Mouse (Mus musculus): ENCODE data around the gene Apobr. TPM values are rescaled to one million over a fixed set of nuclear protein-coding genes. Genes with fewer than 3 reads are reported as not detected.

Apobr gene
- polyA plus RNA-seq, 1 experiment from 2014 or later, result 0.32 TPM

- no peak for ATAC-seq (replicated peaks)
- Histone ChIP-seq H3K4me3 (no peak overlapping the region), H3K27ac (no peak overlapping the region), H3K36me3 (replicated peaks) (no peaks in the 10 kb centered on the region), H3K27me3 (replicated peaks) (peaks cover 10% of the 10 kb centered on the region; the same call in 1 of the 2 replicates), H3K9me3 (no peaks in the 10 kb centered on the region), H3K4me2 (peak overlapping the region; percentile 20; the same call in 1 of the 2 replicates), H3K9ac (no peak overlapping the region), H3K4me1 (peaks cover 16% of the 10 kb centered on the region)
- WGBS, result 87% methylated on average over 6 of the region's 6 CpGs
Observed at GRCm38 (mm10) chr7:126581661-126582060, 3.1 kb upstream of the Apobr start.

- peaks cover 13% of the 10 kb centered on the region; the same call in 1 of the 2 replicates for H3K27me3 ChIP-seq (replicated peaks)
- 2% methylated on average over 20 of the region's 20 CpGs for WGBS
- peak; percentile 74 for ATAC-seq (replicated peaks)
- H3K27ac ChIP-seq, result peak overlapping the region; percentile 92; the same call in 1 of the 2 replicates
- H3K9me3 ChIP-seq, result no peaks in the 10 kb centered on the region
- H3K36me3 ChIP-seq (replicated peaks), result no peaks in the 10 kb centered on the region
- H3K4me2 ChIP-seq, result peak overlapping the region; percentile 63
- peak overlapping the region; percentile 21 for H3K9ac ChIP-seq
- H3K4me1 ChIP-seq, result peaks cover 16% of the 10 kb centered on the region
- H3K4me3 ChIP-seq, result peak overlapping the region; percentile 74
Observed at GRCm38 (mm10) chr7:126582759-126583158, 2.0 kb upstream of the Apobr start.

DNA sequence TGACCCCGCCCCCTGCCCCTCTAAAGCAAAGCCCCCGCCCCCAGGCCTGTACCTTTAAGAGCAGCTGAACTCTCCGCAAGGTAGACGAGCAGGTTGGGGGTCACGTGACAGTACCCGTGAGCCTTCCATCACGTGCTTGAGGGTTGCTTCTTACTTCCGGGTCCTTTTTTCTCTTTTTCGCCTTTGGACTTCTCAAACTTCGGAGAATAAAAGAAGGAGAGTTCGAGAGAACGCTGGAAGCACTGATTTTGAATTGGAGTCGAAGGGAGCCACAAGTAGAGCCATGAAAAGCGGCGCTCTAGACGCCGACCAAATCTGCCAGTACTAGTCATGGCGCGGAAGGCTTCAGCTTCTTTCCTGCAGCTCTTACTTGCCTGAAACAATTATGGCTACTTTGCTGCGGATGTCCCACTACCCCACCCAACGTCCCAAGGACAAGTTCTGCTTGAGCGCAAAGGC, 1.5 kb upstream of the Apobr start:
- Histone ChIP-seq H3K9me3 (no peaks in the 10 kb centered on the region), H3K9ac (peak overlapping the region; percentile 21), H3K36me3 (replicated peaks) (no peaks in the 10 kb centered on the region), H3K4me1 (peaks cover 16% of the 10 kb centered on the region), H3K4me2 (peak overlapping the region; percentile 63), H3K4me3 (peak overlapping the region; percentile 74), H3K27me3 (replicated peaks) (peaks cover 13% of the 10 kb centered on the region; the same call in 1 of the 2 replicates), H3K27ac (peak overlapping the region; percentile 92)
- WGBS, result 1% methylated on average over 22 of the region's 22 CpGs
- ATAC-seq (replicated peaks), result peak; percentile 91

- H3K27me3 ChIP-seq (replicated peaks), result peaks cover 13% of the 10 kb centered on the region; the same call in 1 of the 2 replicates
- peak overlapping the region; percentile 74 for H3K4me3 ChIP-seq
- WGBS, result 65% methylated on average over 6 of the region's 6 CpGs
- no peaks in the 10 kb centered on the region for H3K36me3 ChIP-seq (replicated peaks)
- no peak for ATAC-seq (replicated peaks)
- peak overlapping the region; percentile 63 for H3K4me2 ChIP-seq
- H3K4me1 ChIP-seq, result peaks cover 16% of the 10 kb centered on the region
- H3K27ac ChIP-seq, result peak overlapping the region; percentile 92
- peak overlapping the region; percentile 21 for H3K9ac ChIP-seq
- H3K9me3 ChIP-seq, result no peaks in the 10 kb centered on the region
Observed at GRCm38 (mm10) chr7:126583761-126584160, 981 bp upstream of the Apobr start.

DNA sequence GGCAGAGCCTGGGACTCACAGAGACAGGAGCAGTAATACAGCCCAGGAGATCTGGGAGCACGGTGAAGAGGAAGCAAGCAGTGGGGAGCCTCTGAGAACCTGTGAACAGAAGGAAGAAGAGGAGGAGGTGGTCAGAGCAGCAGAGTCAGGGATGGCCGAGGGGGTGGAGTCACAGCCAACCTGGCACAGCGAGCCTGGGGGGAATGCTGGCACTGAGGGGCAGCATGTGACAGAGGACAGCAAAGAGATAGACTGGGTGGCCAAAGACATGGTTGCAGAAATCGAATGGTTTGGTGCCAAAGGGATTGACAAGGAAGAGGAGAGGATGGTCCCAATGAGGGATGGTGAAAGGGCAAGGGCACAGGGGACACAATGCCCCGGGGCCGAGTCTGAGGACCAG, 975 bp downstream of the Apobr start, which contains the start of gene Cln3:
Cln3 (minus strand) TSS at position 101 of the 400 bp plus-strand sequence.
- Histone ChIP-seq H3K4me3 (no peak within 1 kb of the TSS), H3K4me2 (no peak within 1 kb of the TSS), H3K9ac (no peak within 1 kb of the TSS), H3K27me3 (replicated peaks) (peaks cover 13% of the 10 kb centered on the region; the same call in 1 of the 2 replicates), H3K9me3 (no peaks in the 10 kb centered on the region), H3K27ac (no peak within 1 kb of the TSS), H3K36me3 (replicated peaks) (no peaks in the 10 kb centered on the region), H3K4me1 (peaks cover 14% of the 10 kb centered on the region)
- WGBS, result 77% methylated on average over 6 of the region's 6 CpGs
- ATAC-seq (replicated peaks), result no peak

GRCm38 (mm10) chr7:126586839-126587238, 2.1 kb downstream of the Apobr start:
- H3K4me2 ChIP-seq, result no peak overlapping the region
- H3K27ac ChIP-seq, result no peak overlapping the region
- WGBS, result 73% methylated on average over 8 of the region's 8 CpGs
- peaks cover 8% of the 10 kb centered on the region for H3K4me1 ChIP-seq
- H3K9ac ChIP-seq, result no peak overlapping the region
- no peaks in the 10 kb centered on the region for H3K36me3 ChIP-seq (replicated peaks)
- ATAC-seq (replicated peaks), result no peak
- no peak overlapping the region for H3K4me3 ChIP-seq
- no peaks in the 10 kb centered on the region for H3K9me3 ChIP-seq
- peaks cover 13% of the 10 kb centered on the region; the same call in 1 of the 2 replicates for H3K27me3 ChIP-seq (replicated peaks)

DNA sequence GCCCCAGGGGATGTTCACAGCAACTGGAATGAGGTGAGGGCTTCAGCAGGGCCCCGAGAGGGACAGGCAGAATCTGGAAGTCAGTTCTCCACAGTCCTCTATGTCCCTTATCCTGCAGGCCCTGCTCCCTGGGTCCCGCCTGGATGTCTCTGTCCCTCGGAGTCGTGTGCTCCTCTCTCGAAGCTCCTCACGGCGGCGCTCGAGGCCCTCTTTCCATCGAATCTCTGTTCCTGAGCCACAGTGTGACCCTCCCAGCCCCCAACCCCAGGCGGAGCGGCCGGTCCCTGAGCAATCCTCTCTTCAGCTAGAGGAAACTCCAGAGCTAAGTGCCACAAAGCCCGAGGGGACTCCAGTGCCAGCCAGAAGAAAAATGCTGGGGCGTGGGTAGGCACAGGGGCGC, 3.0 kb downstream of the Apobr start:
- peaks cover 5% of the 10 kb centered on the region; the same call in 1 of the 2 replicates for H3K4me1 ChIP-seq
- H3K27ac ChIP-seq, result no peak overlapping the region
- 8% methylated on average over 16 of the region's 16 CpGs for WGBS
- H3K9ac ChIP-seq, result no peak overlapping the region
- no peak overlapping the region for H3K4me3 ChIP-seq
- peaks cover 13% of the 10 kb centered on the region; the same call in 1 of the 2 replicates for H3K27me3 ChIP-seq (replicated peaks)
- H3K36me3 ChIP-seq (replicated peaks), result no peaks in the 10 kb centered on the region
- H3K9me3 ChIP-seq, result no peaks in the 10 kb centered on the region
- H3K4me2 ChIP-seq, result peak overlapping the region; percentile 12; the same call in 1 of the 2 replicates
- no peak for ATAC-seq (replicated peaks)

DNA sequence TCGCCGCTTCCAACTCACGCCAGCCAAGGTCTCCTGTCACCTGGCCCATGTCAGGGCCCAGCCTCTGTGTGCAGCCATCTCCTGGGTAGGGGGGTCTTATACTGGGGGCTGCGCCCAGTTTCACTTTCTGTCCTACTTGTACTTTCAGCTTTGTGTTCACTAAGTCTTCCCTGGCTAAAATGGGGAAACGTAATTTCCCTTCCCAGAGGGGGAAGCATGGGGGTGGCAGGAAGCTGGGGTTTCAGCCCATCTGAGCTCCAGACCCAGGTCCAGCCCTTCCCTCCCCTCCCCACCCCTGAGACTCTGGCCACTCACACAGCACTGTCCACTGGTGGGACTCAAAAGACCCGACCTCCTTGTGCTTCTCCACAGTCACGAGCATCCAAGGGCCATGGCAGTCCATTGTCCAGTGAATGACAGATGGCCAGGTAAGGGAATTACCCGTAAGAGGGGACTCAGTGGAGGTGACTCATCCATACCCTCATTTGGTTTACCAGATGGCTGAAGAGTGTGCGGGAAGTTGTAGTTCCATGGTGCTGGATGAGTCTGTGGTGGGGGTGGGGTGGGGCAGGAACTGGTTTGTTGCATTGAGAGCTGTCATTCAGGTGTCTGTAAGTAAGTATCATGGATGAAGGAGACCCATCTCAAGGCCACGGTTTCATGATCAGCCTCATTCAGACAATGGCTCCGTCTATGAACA, 10.3 kb downstream of the Apobr start, which contains the start of gene Il27:
Il27 (minus strand) TSS at position 80 of the 700 bp plus-strand sequence.
- no peak within 1 kb of the TSS for H3K4me2 ChIP-seq
- 86% methylated on average over 11 of the region's 11 CpGs for WGBS

GRCm38 (mm10) chr7:126595890-126596289, 11.1 kb downstream of the Apobr start:
- H3K4me1 ChIP-seq, result no peaks in the 10 kb centered on the region
- 79% methylated on average over 5 of the region's 5 CpGs for WGBS
- no peak overlapping the region for H3K4me2 ChIP-seq
- H3K4me3 ChIP-seq, result no peak overlapping the region
- H3K36me3 ChIP-seq (replicated peaks), result no peaks in the 10 kb centered on the region
- no peaks in the 10 kb centered on the region; the same call in 1 of the 2 replicates for H3K27me3 ChIP-seq (replicated peaks)
- no peaks in the 10 kb centered on the region for H3K9me3 ChIP-seq
- H3K9ac ChIP-seq, result no peak overlapping the region
- ATAC-seq (replicated peaks), result no peak
- H3K27ac ChIP-seq, result no peak overlapping the region

More for the DNA sequence above, 10.3 kb downstream of the Apobr start, which contains the start of gene Il27:
- no peaks in the 10 kb centered on the region; the same call in 1 of the 2 replicates for H3K27me3 ChIP-seq (replicated peaks)
- H3K9me3 ChIP-seq, result no peaks in the 10 kb centered on the region
- H3K4me1 ChIP-seq, result no peaks in the 10 kb centered on the region
- no peaks in the 10 kb centered on the region for H3K36me3 ChIP-seq (replicated peaks)
- no peak within 1 kb of the TSS for H3K4me3 ChIP-seq
- H3K9ac ChIP-seq, result no peak within 1 kb of the TSS
- H3K27ac ChIP-seq, result no peak within 1 kb of the TSS
- no peak for ATAC-seq (replicated peaks)

DNA sequence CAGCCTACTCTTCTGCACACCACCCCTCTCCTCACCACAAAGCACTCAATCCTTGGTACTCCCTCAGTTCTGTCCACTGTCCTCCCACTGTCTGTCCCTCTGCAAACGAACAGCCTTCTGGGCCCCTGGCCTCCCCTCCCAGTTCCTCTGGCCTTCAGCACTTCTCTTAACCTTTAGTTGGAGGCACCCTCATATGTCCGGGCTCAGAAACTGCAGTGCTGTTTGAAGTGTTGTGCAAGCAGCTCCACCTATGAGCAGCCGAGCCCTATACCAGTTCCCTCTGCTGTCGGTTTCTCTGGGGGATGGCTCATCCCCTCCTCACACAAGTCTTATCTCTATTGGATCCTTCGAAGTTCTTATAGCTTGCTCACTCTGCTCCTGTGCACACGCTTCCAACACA, 11.7 kb downstream of the Apobr start:
- WGBS, result 62% methylated on average over 6 of the region's 6 CpGs
- Histone ChIP-seq H3K27me3 (replicated peaks) (no peaks in the 10 kb centered on the region; the same call in 1 of the 2 replicates), H3K9me3 (no peaks in the 10 kb centered on the region), H3K27ac (no peak overlapping the region), H3K4me2 (no peak overlapping the region), H3K4me1 (no peaks in the 10 kb centered on the region), H3K4me3 (no peak overlapping the region), H3K9ac (no peak overlapping the region), H3K36me3 (replicated peaks) (no peaks in the 10 kb centered on the region)
- ATAC-seq (replicated peaks), result no peak

- WGBS, result 87% methylated on average over 6 of the region's 6 CpGs
- no peak overlapping the region for H3K4me2 ChIP-seq
- H3K9me3 ChIP-seq, result no peaks in the 10 kb centered on the region
- no peak for ATAC-seq (replicated peaks)
- H3K4me1 ChIP-seq, result no peaks in the 10 kb centered on the region
- H3K4me3 ChIP-seq, result no peak overlapping the region
- no peaks in the 10 kb centered on the region for H3K36me3 ChIP-seq (replicated peaks)
- no peak overlapping the region for H3K27ac ChIP-seq
- no peaks in the 10 kb centered on the region; the same call in 1 of the 2 replicates for H3K27me3 ChIP-seq (replicated peaks)
- no peak overlapping the region for H3K9ac ChIP-seq
Observed at GRCm38 (mm10) chr7:126598919-126599318, 14.2 kb downstream of the Apobr start.

DNA sequence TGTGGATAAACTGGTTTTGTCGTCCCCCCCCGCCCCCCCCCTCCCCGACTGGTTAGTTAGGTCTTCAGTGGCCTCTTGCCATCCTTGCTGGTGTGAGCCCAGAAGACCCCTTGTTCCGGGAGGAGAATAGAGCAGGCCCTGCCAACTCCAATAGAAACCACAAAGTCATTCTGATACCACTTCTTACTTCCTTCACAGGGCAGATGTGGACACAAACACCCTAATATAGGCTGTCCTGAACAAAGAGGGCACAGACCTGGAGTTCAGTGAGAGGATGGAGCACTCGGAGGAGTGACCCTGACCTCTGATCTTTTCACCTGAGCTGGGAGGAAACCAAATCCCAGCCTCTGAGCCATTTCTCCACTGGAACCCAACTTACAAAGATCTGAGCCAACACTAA, 17.2 kb downstream of the Apobr start:
- no peak overlapping the region for H3K27ac ChIP-seq
- no peak overlapping the region for H3K9ac ChIP-seq
- H3K9me3 ChIP-seq, result no peaks in the 10 kb centered on the region
- H3K4me1 ChIP-seq, result no peaks in the 10 kb centered on the region
- no peak overlapping the region for H3K4me3 ChIP-seq
- H3K4me2 ChIP-seq, result no peak overlapping the region
- 42% methylated on average over 5 of the region's 5 CpGs for WGBS
- no peaks in the 10 kb centered on the region for H3K36me3 ChIP-seq (replicated peaks)
- no peak for ATAC-seq (replicated peaks)
- no peaks in the 10 kb centered on the region for H3K27me3 ChIP-seq (replicated peaks)
